Mouse (Mus musculus) lung, postnatal 4 days (tissue): ENCODE measurements around the gene Dlg2.

Source experiments
- DNase-seq, 2 experiments: peaks; one replicate each; pipeline ENCODE4 v3.0.0; 2021

Gene Dlg2

DNA sequence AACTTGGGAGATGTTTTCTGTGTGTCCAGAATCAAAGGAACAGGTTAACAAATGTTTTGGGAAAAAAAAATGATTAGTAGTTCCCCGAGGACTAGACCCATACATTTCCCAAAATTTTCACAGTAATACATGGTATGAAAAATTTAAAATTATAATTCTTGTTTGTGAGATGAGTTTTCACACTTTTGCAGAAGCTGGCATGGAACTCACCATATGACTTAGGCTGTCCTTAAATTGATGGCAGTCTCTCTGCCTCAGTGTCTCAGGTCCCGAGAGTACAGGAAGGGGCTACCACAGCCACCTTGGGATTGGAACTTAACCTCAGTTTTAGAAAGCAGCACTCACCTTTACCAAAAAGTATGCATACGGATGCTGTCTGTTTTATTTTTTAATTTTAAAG, 622.0 kb downstream of the Dlg2 start:
- DNase-seq = no peak

GRCm38 (mm10) chr7:91109575-91109974, 633.1 kb downstream of the Dlg2 start:
- DNase-seq = no peak

- no peak for DNase-seq
Measured at GRCm38 (mm10) chr7:91132128-91132527, 655.7 kb downstream of the Dlg2 start.

DNA sequence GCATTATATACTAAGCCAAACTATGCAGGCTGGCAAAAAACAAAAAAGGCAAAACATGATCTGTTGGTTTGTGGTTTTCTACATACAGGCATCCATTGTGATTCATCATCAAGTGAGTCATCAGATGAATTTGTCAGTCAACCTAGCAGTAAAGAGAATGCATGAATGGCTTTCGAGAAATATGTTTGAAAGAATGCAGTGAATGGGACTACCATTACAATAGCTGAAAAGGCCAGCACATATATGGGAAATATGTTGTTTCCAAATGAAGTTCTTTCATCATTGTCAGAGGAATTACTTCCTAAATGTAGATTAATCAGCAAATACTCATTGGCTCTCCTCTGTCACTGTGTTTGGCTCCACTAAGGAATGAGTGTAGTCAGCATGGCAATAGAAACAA, 677.6 kb downstream of the Dlg2 start:
- no peak for DNase-seq

GRCm38 (mm10) chr7:91159144-91159543, 682.7 kb downstream of the Dlg2 start:
- no peak for DNase-seq

DNA sequence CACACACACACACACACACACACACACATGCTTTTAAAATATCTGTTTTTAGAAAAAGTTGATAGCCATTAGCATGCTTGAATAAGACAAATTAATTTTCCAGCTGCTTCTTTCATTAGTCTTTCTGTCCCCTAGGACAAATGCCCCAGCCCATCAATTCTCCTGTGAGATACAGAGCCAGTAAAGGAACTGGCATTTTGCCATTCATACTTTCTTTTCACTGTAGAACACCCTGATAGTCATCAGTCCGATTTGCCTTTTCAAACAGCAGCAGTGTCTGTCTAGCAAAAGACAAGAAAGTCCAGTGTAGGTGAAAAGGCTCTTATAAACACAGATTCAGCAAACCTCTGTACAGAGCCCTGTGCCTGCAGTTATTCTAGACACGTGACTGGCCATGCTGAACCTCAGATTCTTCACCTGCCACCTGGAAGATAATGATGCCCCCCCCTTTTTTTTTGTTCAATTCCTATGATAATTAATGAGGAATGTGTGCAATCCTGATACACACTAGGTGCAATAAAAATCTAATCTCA, 685.2 kb downstream of the Dlg2 start:
- DNase-seq = no peak

DNA sequence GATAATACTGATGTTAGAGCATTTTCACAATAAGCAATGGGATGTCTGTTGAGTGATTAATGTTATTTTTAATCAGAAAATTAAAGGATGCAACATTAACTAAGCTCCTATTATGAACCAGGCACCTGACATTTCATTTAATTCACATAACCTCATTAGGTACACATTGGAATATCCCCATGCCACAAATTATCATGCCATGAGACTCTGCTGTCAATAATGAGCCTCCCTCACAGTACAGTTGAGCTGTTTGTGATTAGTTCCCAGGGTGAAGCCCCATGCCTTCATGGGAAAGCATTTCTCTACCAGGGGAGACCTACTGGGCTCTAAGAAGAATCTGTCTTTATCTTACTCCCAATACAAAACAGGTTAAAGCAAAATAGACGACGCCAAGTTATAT, 697.1 kb downstream of the Dlg2 start:
- DNase-seq = no peak

GRCm38 (mm10) chr7:91188211-91188610, 711.7 kb downstream of the Dlg2 start:
- DNase-seq = no peak

- DNase-seq = no peak
Measured at GRCm38 (mm10) chr7:91199372-91199771, 722.9 kb downstream of the Dlg2 start.

- no peak for DNase-seq
Measured at GRCm38 (mm10) chr7:91208083-91208852, 731.8 kb downstream of the Dlg2 start.

DNA sequence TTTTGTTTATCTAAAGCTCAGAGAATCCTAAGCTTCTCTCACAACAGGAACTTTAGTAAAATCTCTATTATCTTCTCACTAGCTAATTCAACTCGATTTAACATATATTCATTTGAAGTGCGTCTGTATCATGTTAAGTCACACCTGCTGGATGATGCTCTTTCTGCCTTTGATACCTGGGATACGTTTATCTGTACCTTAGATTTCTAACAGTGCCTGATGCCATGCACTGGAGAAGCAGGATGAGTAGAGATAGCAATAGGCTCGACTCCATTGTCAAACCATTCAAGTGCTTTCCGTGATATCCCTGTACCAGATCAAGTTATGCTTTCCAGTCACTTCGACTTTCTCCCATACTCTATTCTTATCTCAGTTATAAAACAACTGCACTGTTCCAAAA, 732.5 kb downstream of the Dlg2 start:
- no peak for DNase-seq

GRCm38 (mm10) chr7:91212236-91212635, 735.8 kb downstream of the Dlg2 start:
- DNase-seq = no peak

- DNase-seq = no peak
Measured at GRCm38 (mm10) chr7:91214921-91215320, 738.4 kb downstream of the Dlg2 start.

DNA sequence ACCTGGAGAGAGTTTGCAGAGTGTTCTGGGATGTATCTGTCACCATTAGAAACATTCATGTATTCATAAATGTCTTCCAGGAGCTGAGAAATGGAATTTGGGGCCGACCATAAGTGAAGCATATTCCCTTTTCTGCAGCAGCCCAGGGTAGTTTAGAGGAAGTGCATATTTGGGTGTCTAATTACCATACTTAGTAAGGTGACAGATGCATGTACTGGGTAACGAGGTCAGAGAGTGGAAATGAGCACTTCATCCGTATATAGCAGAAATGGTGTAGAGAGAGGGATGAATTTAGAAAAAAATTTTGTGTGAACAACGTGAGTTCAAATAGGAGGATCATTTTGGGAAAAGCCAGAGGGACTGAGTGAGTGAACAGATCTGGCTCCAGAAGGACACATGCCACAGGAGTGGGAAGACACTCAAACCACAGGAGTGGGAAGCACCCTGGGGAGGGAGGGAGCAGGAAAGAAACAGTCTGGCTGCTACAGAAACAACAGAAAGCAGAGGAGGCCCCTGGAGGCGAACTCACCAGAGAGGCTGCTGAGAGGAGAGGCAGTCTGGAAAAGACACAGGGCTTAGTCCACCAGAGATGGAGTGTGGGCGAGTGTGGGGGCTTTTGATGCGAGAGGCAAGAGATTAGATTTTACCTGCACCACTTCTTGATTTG, 742.0 kb downstream of the Dlg2 start:
- DNase-seq = peak in 1 of 2 experiments; percentile 13

GRCm38 (mm10) chr7:91226442-91226841, 750.0 kb downstream of the Dlg2 start:
- DNase-seq = peak in 1 of 2 experiments; percentile 25

DNA sequence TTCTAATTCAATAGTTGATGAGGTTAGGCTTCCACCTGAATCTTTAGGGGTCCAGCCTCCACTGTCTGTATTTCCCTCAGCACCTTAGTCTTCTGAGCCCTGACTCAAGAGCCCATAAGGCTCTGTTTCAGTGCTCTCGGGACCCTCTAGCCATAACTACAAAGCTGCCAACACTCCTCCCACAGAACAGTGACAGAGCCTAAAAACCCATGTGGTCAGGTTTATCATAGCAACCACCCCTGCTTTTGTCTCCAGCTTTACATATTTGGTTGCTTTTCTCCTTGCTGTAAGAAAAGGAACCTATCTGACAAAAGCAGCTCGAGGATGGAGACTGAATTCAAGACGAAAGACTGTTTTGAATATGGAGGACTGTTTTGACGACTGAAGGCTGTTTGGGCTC, 765.2 kb downstream of the Dlg2 start:
- no peak for DNase-seq

DNA sequence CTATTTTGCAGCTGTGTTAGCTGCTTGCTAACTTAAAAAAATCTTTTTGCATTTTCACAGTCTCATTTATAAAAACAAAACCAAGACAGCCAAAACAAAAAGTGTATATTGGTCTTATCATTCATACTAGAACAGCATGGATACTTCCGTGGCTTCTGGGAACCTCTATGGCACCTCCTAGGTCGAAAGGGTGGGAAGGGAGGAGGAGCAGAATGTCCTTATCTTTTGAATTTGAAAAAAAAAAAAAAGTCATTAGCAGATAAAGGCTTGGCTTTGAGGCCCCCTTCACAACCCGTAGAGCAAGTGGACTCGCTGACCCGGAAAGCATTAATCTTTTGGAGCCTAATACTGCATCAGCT, 785.2 kb downstream of the Dlg2 start:
- DNase-seq = no peak

DNA sequence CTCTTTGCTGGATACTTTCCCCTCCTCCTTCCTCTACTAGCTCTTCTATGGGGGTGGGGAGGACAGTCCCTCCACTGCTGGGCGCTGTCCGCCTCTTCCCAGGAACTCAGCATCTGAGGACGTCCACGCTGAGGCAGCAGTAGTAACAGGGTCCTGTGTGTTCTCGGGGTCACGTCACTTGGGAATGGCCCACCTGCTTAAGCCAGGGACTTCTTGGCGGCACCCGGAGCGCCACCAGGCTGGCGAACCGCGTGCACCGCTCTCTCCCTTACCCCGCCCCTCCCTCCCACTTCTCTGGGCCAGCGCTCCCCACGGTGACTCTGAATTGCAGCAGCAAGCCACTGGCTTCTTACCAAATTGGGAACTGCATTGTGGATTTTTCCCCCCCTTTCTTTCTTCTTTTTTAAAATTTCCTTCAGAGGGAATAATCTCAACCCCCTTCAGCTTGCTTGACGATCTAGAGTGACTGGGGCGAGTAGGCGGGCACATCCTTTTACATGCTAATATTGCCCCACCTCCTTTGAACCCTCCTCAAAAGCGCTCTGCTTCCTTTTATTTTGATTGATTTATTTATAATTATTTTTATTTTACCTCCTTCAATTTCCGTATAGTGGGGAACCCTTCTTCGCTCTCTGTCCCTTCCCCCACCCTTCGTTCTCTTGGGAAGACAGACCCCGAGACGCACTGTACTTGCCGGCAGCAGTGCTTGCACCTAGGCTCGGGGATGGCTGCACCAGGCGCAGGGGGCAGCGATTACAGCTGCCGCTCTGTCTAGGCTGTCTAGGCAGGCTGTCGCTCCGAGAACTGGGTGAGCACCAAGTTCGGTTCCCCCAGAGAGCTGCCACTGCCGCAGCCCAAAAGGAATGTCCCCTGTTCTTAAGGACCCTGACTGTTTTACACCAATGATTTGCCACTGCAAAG, 785.8 kb downstream of the Dlg2 start:
- DNase-seq = peak in 1 of 2 experiments; percentile 17

GRCm38 (mm10) chr7:91262998-91263397, 786.5 kb downstream of the Dlg2 start:
- DNase-seq = no peak

DNA sequence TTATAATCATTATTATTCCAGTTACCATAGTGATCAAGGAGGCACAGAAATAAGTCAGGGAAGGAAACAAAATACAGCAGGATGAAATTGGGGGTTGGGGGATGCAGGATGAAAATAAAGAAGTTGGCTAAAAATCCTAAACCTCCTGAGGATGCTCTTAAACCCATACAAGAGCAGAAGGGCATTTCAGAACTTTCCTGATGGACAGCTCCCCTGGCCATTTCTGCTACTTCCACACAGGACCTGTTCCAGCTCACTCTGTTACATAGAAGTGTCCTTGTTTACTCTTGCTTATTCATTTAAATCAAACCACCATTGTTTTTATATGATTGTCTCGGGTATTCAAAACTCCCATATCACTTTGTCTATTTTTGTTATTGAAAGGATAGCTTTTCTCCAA, 791.3 kb downstream of the Dlg2 start:
- DNase-seq = no peak

- no peak for DNase-seq
Measured at GRCm38 (mm10) chr7:91284167-91284566, 807.7 kb downstream of the Dlg2 start.

DNA sequence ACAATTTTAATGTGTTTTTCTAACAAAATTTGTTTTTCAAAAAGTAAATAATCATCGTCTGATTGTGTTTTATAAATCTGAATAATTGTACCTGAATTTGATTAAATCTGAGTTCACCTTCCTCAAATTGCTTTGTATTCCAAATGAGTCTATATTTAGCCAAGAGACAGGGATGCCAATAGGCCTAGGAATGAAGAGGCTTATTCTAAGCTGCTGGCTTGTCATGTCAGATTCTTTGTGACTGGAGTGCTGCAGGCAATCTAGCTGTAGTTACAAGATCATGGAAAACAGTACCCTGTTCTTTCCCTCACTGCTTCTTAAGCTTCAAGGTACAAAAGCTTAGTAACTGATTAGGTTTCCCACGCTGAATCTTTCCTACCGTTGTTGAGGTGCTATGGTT, 811.9 kb downstream of the Dlg2 start:
- DNase-seq = no peak

DNA sequence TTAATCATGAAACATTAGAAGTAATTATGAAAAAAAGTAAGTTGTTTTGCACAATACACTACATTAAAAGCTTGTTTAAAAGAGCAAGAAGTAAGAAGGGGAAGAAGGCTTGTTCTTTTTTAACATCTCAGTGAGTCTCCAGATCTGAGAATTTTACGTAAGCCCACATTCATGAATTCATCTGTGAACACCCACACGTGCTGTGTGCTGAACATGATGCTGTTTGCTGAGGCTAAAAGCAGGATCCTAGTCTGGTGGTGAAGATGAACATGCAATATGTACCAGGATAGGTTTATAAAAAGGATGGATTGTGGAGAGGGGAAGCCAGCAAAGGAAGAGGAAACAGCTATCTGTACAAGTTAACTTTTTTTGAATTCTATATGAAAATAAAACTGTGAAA, 819.7 kb downstream of the Dlg2 start:
- no peak for DNase-seq
